Mouse (Mus musculus) WW6 (cell line): ENCODE data around the gene Elfn1.

Source experiments
- DNase-seq: peaks from one replicate; pipeline ENCODE4 v3.0.0-alpha.2; 2013; ENCODE audit warnings: low read depth, low spot score

Gene Elfn1

GRCm38 (mm10) chr5:139911506-139911905, 3.8 kb downstream of the Elfn1 start:
- DNase-seq = no peak

GRCm38 (mm10) chr5:139912121-139912771, 4.5 kb downstream of the Elfn1 start:
- DNase-seq = no peak

GRCm38 (mm10) chr5:139921666-139922065, 13.9 kb downstream of the Elfn1 start:
- DNase-seq = no peak

GRCm38 (mm10) chr5:139923867-139924266, 16.1 kb downstream of the Elfn1 start:
- DNase-seq = no peak

- no peak for DNase-seq
Observed at GRCm38 (mm10) chr5:139930102-139930501, 22.4 kb downstream of the Elfn1 start.

- no peak for DNase-seq
Observed at GRCm38 (mm10) chr5:139930927-139931351, 23.2 kb downstream of the Elfn1 start.

- DNase-seq = no peak
Observed at GRCm38 (mm10) chr5:139931947-139932540, 24.3 kb downstream of the Elfn1 start.

GRCm38 (mm10) chr5:139932595-139933271, 25.0 kb downstream of the Elfn1 start:
- DNase-seq = peak; percentile 73

GRCm38 (mm10) chr5:139933476-139933875, 25.7 kb downstream of the Elfn1 start:
- no peak for DNase-seq

GRCm38 (mm10) chr5:139936431-139936830, 28.7 kb downstream of the Elfn1 start:
- DNase-seq = no peak

GRCm38 (mm10) chr5:139944697-139945096, 37.0 kb downstream of the Elfn1 start:
- DNase-seq = no peak

- no peak for DNase-seq
Observed at GRCm38 (mm10) chr5:139945715-139946364, 38.1 kb downstream of the Elfn1 start.

- no peak for DNase-seq
Observed at GRCm38 (mm10) chr5:139947446-139947845, 39.7 kb downstream of the Elfn1 start.

- DNase-seq = no peak
Observed at GRCm38 (mm10) chr5:139948552-139948951, 40.8 kb downstream of the Elfn1 start.

GRCm38 (mm10) chr5:139949363-139949762, 41.6 kb downstream of the Elfn1 start:
- no peak for DNase-seq

- no peak for DNase-seq
Observed at GRCm38 (mm10) chr5:139949975-139950578, 42.3 kb downstream of the Elfn1 start.

GRCm38 (mm10) chr5:139956859-139957258, 49.1 kb downstream of the Elfn1 start:
- no peak for DNase-seq

GRCm38 (mm10) chr5:139959741-139960140, 52.0 kb downstream of the Elfn1 start:
- no peak for DNase-seq

- no peak for DNase-seq
Observed at GRCm38 (mm10) chr5:139964391-139964790, 56.6 kb downstream of the Elfn1 start.

- DNase-seq = no peak
Observed at GRCm38 (mm10) chr5:139965596-139965995, 57.9 kb downstream of the Elfn1 start.

GRCm38 (mm10) chr5:139969151-139969948, 61.6 kb downstream of the Elfn1 start:
- DNase-seq = no peak
